Mouse (Mus musculus): Measurements from ENCODE around the gene Fat4.

DNA sequence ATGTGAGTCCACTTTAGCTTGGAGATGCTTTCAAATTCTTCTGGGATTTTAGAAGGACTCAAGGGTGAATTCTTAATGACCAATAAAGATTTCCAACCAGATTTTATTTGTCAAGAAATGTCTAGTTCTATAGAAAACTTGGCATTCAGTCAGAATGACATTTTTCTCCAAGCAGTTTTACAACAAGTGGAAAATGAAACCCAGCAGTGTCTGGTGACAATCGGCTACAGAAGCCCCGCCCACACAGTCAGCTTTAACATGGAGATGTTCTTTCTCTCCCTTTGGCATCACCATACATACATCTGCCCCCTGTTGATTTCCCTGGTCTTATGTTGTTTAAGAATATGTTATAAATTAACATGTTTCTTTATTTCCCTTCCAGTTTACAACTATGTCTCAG, 34.3 kb downstream of the Fat4 start:
- no peak for TF ChIP-seq FLI1 (IDR thresholded peaks at IDR 0.05; ENCODE audit: low read length)
- no peak for TF ChIP-seq GATA1 (IDR thresholded peaks at IDR 0.05; ENCODE audit: borderline replicate concordance, low read length)
